Mouse (Mus musculus) lung, postnatal 0 days (tissue): ENCODE data around the gene Fxyd2.

ENCODE experiments used
- CTCF ChIP-seq: IDR thresholded peaks from 2 replicates; pipeline ENCODE4 v1.5.1; 2016; ENCODE audit warnings: antibody characterized with exemption, mild to moderate bottlenecking
- EP300 ChIP-seq: IDR thresholded peaks from 2 replicates; pipeline ENCODE4 v1.6.1; 2016; ENCODE audit warnings: antibody characterized with exemption, mild to moderate bottlenecking, control low read depth

DNA sequence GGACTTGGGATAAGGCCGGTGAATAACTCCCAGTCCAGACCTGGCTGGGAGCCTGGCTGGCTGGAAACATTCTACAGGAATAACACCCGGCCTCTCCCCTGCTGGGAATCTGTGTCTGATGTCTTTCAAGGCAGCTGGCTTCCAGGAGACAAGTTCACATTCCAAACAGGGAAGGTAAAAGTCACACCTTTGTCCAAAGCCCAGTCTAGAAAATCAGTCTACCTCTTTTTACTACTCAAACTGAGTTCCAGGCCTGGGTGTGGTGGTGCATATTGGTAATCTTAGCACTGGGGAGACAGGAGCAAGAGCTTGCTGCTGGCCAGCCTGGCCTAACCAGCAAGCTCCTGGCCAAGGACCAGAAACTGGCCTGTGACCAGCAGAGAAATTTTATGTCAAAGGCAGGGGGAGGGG lies 37.4 kb upstream of the Fxyd2 start:
- TF ChIP-seq CTCF (no peak), EP300 (no peak)
